Mouse (Mus musculus) cortical plate, adult 2 months (tissue): ENCODE measurements around the gene Hsd17b13. TPM values are rescaled to one million over a fixed set of nuclear protein-coding genes. Genes with fewer than 3 reads are reported as not detected.

ENCODE experiments used
- H3K27ac ChIP-seq: fragments of 200-500 bp; 2 replicates; pipeline ENCODE4 v1.5.1; 2012; ENCODE audit warnings: low read length, control low read depth, inconsistent platforms; ENCODE audit not compliant: insufficient read depth
- H3K4me1 ChIP-seq: fragments of 200-500 bp; 2 replicates; pipeline ENCODE4 v1.6.1; 2011; ENCODE audit warnings: low read length; ENCODE audit not compliant: control insufficient read depth, insufficient read depth
- H3K4me3 ChIP-seq: fragments of 200-500 bp; 2 replicates; pipeline ENCODE4 v1.5.1; 2011; ENCODE audit warnings: mild to moderate bottlenecking, low read length, control low read depth; ENCODE audit not compliant: insufficient read depth
- CTCF ChIP-seq: fragments of 200-500 bp; IDR thresholded peaks from 2 replicates; pipeline ENCODE4 v1.5.1; 2011; ENCODE audit warnings: mild to moderate bottlenecking, control low read depth, low read length; ENCODE audit not compliant: insufficient read depth; ENCODE audit errors: extremely low read depth
- POLR2A ChIP-seq: fragments of 200-500 bp; IDR thresholded peaks from 2 replicates; pipeline ENCODE4 v1.6.1; 2011; ENCODE audit warnings: mild to moderate bottlenecking, low read length, control low read depth; ENCODE audit not compliant: insufficient read depth; ENCODE audit errors: extremely low read depth
- polyA plus RNA-seq: library from polyadenylated mRNA; depleted of rRNA; stranded (reverse); fragments of >200 nt; gene quantifications from 2 replicates; pipeline ENCODE4 v1.2.3, GENCODE M21; 2012; rRNA removed

The Hsd17b13 gene
- polyA plus RNA-seq, 1 experiment = 0.54 TPM

DNA sequence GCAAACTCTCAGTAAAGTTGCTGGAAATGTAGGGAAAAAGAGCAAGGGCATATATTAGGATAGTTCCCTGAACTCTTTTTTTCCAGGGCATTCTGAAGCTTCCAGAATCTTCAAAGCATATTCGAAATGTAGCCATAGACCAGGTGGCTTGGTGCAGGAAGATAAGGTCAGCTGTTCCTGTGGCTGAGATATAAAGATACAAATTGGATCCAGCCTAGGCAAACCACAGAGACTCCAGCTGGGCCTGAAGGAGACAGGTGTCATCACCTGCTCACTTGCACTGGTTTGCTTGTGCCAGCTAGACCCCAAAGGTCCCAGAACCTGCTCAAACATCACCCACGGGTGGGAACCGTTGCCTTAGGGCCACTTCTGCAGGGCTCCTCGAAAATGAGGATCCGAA, 65.7 kb downstream of the Hsd17b13 start:
- no peak overlapping the region for H3K27ac ChIP-seq
- TF ChIP-seq CTCF (no peak), POLR2A (no peak)
- H3K4me3 ChIP-seq = no peak overlapping the region

DNA sequence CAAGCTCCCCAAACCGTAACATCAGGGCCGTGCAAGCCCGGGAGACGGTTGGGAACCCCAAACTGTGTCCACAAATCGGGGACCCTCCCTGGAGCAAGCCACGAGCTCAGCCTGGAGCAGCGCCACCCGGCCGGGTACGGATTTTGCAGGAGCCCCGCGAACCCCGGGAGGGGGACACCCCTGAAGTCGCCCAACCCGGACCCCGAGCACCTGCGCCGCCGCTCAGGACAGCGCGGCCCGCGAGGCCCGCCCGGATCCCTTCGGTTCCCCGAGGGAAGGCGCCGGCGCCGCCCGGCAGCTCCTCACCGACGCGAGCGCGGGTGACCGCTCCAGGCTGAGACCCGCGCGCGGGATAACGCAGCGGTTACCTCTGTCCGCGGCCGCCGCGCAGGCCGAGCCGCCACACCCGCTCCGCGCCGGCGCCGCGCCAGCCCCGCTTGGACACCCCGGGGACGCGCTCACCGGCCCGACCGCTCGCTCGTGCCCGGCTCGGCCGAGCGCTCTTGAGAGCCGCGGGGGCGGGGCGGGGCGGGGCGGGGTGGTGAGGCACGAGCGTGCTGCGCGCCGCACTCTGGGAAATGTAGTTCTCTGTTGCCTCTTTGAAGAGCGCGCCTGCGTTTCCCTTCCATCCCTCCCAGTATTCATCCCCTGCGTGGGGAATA, 66.3 kb downstream of the Hsd17b13 start, which contains the start of gene Klhl8:
Gene Klhl8 (minus strand): TSS at position 512 of the 662 bp plus-strand sequence.
- no peak for TF ChIP-seq CTCF
- TF ChIP-seq POLR2A = peak; percentile 29; the same call in 1 of the 2 replicates
- Histone ChIP-seq H3K4me1 (peaks cover 6% of the 10 kb centered on the region), H3K27ac (peak within 1 kb of the TSS; percentile 58; the same call in 1 of the 2 replicates), H3K4me3 (peak within 1 kb of the TSS; percentile 62)

More for the DNA sequence above, 65.7 kb downstream of the Hsd17b13 start:
- peaks cover 6% of the 10 kb centered on the region for H3K4me1 ChIP-seq

DNA sequence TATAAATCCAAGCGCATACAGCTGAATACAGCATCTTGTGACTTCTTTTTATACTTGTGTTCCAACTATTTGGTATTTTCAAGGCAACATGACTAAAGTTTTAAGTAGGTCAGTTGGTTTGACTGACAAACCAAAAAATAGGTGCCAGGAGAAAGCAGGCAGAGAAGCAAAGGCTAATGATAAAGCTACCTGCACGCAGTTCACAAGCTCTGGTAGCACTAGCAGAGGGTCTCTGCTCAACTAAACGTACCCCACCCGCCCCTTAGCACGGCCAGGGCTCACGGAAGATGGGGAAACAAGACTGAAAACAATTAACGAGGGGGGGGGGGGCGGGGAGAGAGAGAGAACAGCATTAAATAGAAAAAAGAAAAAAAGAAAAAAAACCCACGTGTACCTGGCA, 67.1 kb downstream of the Hsd17b13 start:
- H3K4me1 ChIP-seq = peaks cover 6% of the 10 kb centered on the region
- no peak overlapping the region for H3K27ac ChIP-seq
- TF ChIP-seq POLR2A = no peak
- TF ChIP-seq CTCF = no peak
- peak overlapping the region; percentile 62 for H3K4me3 ChIP-seq

DNA sequence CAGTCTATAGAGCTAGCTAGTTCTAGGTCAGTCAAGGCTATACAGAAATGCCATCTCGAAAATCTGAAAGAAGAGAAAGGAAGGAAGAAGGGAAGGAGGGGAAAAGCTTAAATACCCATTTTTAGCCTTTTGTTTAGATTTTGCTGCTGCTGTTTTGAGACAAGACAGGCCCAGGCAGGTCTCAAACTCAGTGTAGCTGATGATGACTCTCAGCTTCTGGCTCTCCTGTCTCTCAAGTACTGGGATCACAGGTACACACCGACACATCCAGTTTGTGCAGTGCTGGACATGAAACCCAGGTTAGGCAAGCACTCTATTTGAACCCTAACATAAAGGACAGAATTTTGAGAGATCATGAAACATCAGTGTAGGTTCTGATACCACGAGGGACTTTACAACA, 67.7 kb downstream of the Hsd17b13 start:
- TF ChIP-seq POLR2A (no peak), CTCF (no peak)
- Histone ChIP-seq H3K4me3 (no peak overlapping the region), H3K27ac (no peak overlapping the region), H3K4me1 (peaks cover 6% of the 10 kb centered on the region)

DNA sequence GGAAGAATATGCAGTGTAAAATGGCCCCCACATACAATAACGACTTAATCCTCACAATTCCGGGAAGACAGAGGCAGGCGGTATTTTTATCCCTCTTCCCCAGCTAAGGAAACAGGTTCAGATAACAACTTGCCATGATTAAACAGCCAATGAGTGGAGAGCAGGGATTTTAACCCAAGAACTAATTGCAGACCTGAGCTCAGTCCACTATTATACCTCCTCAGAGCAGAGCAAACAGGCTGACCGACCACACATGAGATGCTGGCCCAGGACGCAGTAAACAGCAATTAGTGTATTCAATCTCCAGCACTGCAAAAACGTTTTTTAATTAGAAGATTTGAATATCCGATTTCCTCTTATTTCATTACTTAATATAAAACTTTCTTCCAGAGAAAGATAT, 68.4 kb downstream of the Hsd17b13 start:
- TF ChIP-seq POLR2A = no peak
- TF ChIP-seq CTCF = no peak
- Histone ChIP-seq H3K4me1 (peaks cover 6% of the 10 kb centered on the region), H3K4me3 (no peak overlapping the region), H3K27ac (no peak overlapping the region)

DNA sequence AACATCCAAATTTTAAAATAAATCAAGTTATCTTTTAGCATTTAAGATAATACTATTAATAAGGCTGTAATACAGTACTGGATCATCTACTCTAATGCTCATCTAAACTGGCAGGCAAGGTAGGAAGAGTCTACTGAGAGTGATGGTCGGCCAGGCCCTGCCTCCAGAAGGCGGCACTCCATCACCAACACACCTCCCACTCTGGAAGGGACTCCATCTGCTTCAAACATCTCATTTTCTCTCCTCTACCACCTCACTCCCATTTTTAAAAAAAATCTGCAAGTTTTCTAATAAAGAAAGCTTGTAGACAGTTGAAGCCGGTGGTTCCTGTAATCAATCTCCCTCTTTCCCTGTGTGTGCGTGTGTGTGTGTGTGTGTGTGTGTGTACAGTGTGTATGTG, 69.4 kb downstream of the Hsd17b13 start:
- Histone ChIP-seq H3K27ac (no peak overlapping the region), H3K4me1 (peaks cover 7% of the 10 kb centered on the region), H3K4me3 (no peak overlapping the region)
- TF ChIP-seq POLR2A (no peak), CTCF (no peak)

DNA sequence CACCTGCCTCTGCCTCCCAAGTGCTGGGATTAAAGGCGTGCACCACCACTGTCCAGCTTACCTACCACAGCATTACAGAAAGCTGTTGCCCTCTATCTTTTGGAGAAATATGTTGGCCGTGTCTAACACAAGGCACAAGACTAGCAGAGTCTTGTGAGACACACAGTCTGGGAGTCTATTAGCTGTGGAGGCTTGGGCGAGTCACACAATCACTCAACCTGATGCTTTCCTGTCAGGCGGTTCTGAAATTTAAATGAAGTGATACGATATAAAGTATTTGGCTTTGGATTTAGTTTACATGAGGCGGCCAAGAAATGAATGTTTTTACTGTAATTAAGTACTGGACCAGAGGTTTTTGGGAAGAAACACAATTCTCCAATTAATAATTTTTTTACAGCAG, 71.0 kb downstream of the Hsd17b13 start:
- TF ChIP-seq CTCF (no peak), POLR2A (no peak)
- peaks cover 10% of the 10 kb centered on the region for H3K4me1 ChIP-seq
- no peak overlapping the region for H3K27ac ChIP-seq
- no peak overlapping the region for H3K4me3 ChIP-seq

Other genes starting within 250 kb of the Hsd17b13 start
- gene Klhl8, start 66.2 kb downstream of the Hsd17b13 start, polyA plus RNA-seq = 27.9 and 28.2 TPM in 2 replicates
- 38.1 and 41.4 TPM in 2 replicates for gene Hsd17b11, start 44.5 kb upstream of the Hsd17b13 start, polyA plus RNA-seq
- gene Nudt9, start 68.9 kb upstream of the Hsd17b13 start, polyA plus RNA-seq = 75.7 and 82.3 TPM in 2 replicates
- 0.25 TPM in 1 of 2 replicates, not detected in the other for gene Gm17660, start 100.2 kb upstream of the Hsd17b13 start, polyA plus RNA-seq
- 1,820 and 1,861 TPM in 2 replicates for gene Sparcl1, start 136.3 kb upstream of the Hsd17b13 start, polyA plus RNA-seq
- gene Dspp, start 193.3 kb upstream of the Hsd17b13 start, polyA plus RNA-seq = 0.02 TPM in 1 of 2 replicates, not detected in the other
- gene Dmp1, start 225.2 kb upstream of the Hsd17b13 start, polyA plus RNA-seq = 3.5 and 3.7 TPM in 2 replicates